Mouse (Mus musculus) MEL (cell line): ENCODE data around the gene Pon2. TPM values are rescaled to one million over a fixed set of nuclear protein-coding genes. Genes with fewer than 3 reads are reported as not detected.

Experiments
- DNase-seq: peaks from one replicate; pipeline ENCODE4 v3.0.0; 2011; ENCODE audit warnings: low read depth, low spot score
- H3K27ac ChIP-seq: 2 replicates; pipeline ENCODE4 v1.5.1; 2012; ENCODE audit warnings: low read depth, mild to moderate bottlenecking, control low read depth, low read length, moderate library complexity; ENCODE audit not compliant: control insufficient read depth
- H3K27me3 ChIP-seq, 2 experiments: fragments of 150-350 bp in 1 of 2; sonication (generic) in 1 of 2; 2 replicates each; pipeline ENCODE4 v1.6.1; 2012; ENCODE audit warnings: low read length in 2 of 2, mild to moderate bottlenecking in 2 of 2, improper control_type of control experiment in 1 of 2, moderate library complexity in 1 of 2; ENCODE audit not compliant: insufficient read depth in 2 of 2, control insufficient read depth in 1 of 2
- H3K36me3 ChIP-seq, 2 experiments: 2 replicates each; pipeline ENCODE4 v1.6.1; 2012 to 2014; ENCODE audit warnings: low read length in 2 of 2, improper control_type of control experiment in 1 of 2, inconsistent platforms in 1 of 2, mild to moderate bottlenecking in 1 of 2; ENCODE audit not compliant: insufficient read depth in 2 of 2, control insufficient read depth in 1 of 2
- H3K4me1 ChIP-seq, 2 experiments: fragments of 150-350 bp in 1 of 2; sonication (generic) in 1 of 2; 2 replicates each; pipeline ENCODE4 v1.6.1; 2012; ENCODE audit warnings: low read length in 2 of 2, improper control_type of control experiment in 1 of 2, mild to moderate bottlenecking in 1 of 2; ENCODE audit not compliant: insufficient read depth in 2 of 2, control insufficient read depth in 1 of 2
- H3K4me3 ChIP-seq, 2 experiments: fragments of 150-350 bp in 1 of 2; sonication (generic) in 1 of 2; 2 replicates each; pipeline ENCODE4 v1.5.1; 2012; ENCODE audit warnings: low read depth in 2 of 2, low read length in 2 of 2, mild to moderate bottlenecking in 2 of 2, moderate library complexity in 2 of 2, control low read depth in 1 of 2, improper control_type of control experiment in 1 of 2; ENCODE audit not compliant: control insufficient read depth in 1 of 2, insufficient read depth in 1 of 2
- H3K79me2 ChIP-seq: 2 replicates; pipeline ENCODE4 v1.6.1; 2012; ENCODE audit warnings: mild to moderate bottlenecking, low read length, moderate library complexity; ENCODE audit not compliant: control insufficient read depth, poor library complexity, insufficient read depth
- H3K9ac ChIP-seq: 2 replicates; pipeline ENCODE4 v1.6.1; 2012; ENCODE audit warnings: low read depth, mild to moderate bottlenecking, control low read depth, low read length, moderate library complexity; ENCODE audit not compliant: control insufficient read depth, poor library complexity, severe bottlenecking
- H3K9me3 ChIP-seq: fragments of 150-350 bp; sonication (generic); replicated peaks from 2 replicates; pipeline ENCODE4 v1.6.1; 2012; ENCODE audit warnings: mild to moderate bottlenecking, low read length, improper control_type of control experiment, moderate library complexity; ENCODE audit not compliant: insufficient read depth
- CTCF ChIP-seq, 3 experiments: IDR thresholded peaks in 2 of 3; conservative IDR thresholded peaks in 1 of 3; 2 replicates each; pipeline ENCODE4 v1.5.1; 2011 to 2012; ENCODE audit warnings: low read length in 3 of 3, low read depth in 2 of 3, mild to moderate bottlenecking in 2 of 3, improper control_type of control experiment in 1 of 3, inconsistent platforms in 1 of 3, mixed read lengths in 1 of 3, moderate library complexity in 1 of 3; ENCODE audit not compliant: control insufficient read depth in 1 of 3, insufficient read depth in 1 of 3, poor library complexity in 1 of 3, severe bottlenecking in 1 of 3
- E2F4 ChIP-seq: IDR thresholded peaks from 2 replicates; pipeline ENCODE4 v1.6.1; 2011; ENCODE audit warnings: low read depth, low read length, improper control_type of control experiment, borderline replicate concordance
- ELF1 ChIP-seq: IDR thresholded peaks from 2 replicates; pipeline ENCODE4 v1.6.1; 2014; ENCODE audit warnings: low read depth, mild to moderate bottlenecking, inconsistent platforms, low read length, improper control_type of control experiment, moderate library complexity
- EP300 ChIP-seq, 2 experiments: IDR thresholded peaks; 2 replicates each; pipeline ENCODE4 v1.6.1; 2011; ENCODE audit warnings: improper control_type of control experiment in 2 of 2, low read length in 2 of 2, low read depth in 1 of 2, mild to moderate bottlenecking in 1 of 2
- ETS1 ChIP-seq: IDR thresholded peaks from 2 replicates; pipeline ENCODE4 v1.6.1; 2012; ENCODE audit warnings: low read depth, mild to moderate bottlenecking, inconsistent platforms, low read length, improper control_type of control experiment, moderate library complexity
- GATA1 ChIP-seq: IDR thresholded peaks from 2 replicates; pipeline ENCODE4 v1.6.1; 2011; ENCODE audit warnings: low read depth, low read length, improper control_type of control experiment
- JUND ChIP-seq: IDR thresholded peaks from 2 replicates; pipeline ENCODE4 v1.6.1; 2011; ENCODE audit warnings: low read depth, mild to moderate bottlenecking, improper control_type of control experiment, low read length
- KAT2A ChIP-seq: conservative IDR thresholded peaks from 2 replicates; pipeline ENCODE4 v1.6.1; 2012; ENCODE audit warnings: low read depth, low read length, improper control_type of control experiment, inconsistent platforms
- MAX ChIP-seq: IDR thresholded peaks from 2 replicates; pipeline ENCODE4 v1.6.1; 2011; ENCODE audit warnings: low read length, improper control_type of control experiment
- MXI1 ChIP-seq: IDR thresholded peaks from 2 replicates; pipeline ENCODE4 v1.6.1; 2011; ENCODE audit warnings: mild to moderate bottlenecking, low read depth, low read length, improper control_type of control experiment
- NRF1 ChIP-seq: IDR thresholded peaks from 2 replicates; pipeline ENCODE4 v1.6.1; 2014; ENCODE audit warnings: low read depth, mild to moderate bottlenecking, inconsistent platforms, low read length, improper control_type of control experiment, moderate library complexity; ENCODE audit not compliant: poor library complexity, insufficient read depth, severe bottlenecking
- POLR2A ChIP-seq, 2 experiments: IDR thresholded peaks; 2 replicates each; pipeline ENCODE4 v1.6.1; 2011 to 2012; ENCODE audit warnings: low read length in 2 of 2, mild to moderate bottlenecking in 2 of 2, control low read depth in 1 of 2, improper control_type of control experiment in 1 of 2, low read depth in 1 of 2, moderate library complexity in 1 of 2; ENCODE audit not compliant: control insufficient read depth in 1 of 2, insufficient read depth in 1 of 2, poor library complexity in 1 of 2
- POLR2AphosphoS2 ChIP-seq: IDR thresholded peaks from 2 replicates; pipeline ENCODE4 v1.6.1; 2011; ENCODE audit warnings: low read length, improper control_type of control experiment
- POLR2AphosphoS5 ChIP-seq: IDR thresholded peaks from 2 replicates; pipeline ENCODE4 v1.6.1; 2012; ENCODE audit warnings: low read depth, borderline replicate concordance, mild to moderate bottlenecking, inconsistent platforms, low read length, moderate library complexity, mixed read lengths
- RAD21 ChIP-seq: IDR thresholded peaks from 2 replicates; pipeline ENCODE4 v1.6.1; 2011; ENCODE audit warnings: mild to moderate bottlenecking, low read depth, low read length, improper control_type of control experiment
- RCOR1 ChIP-seq: IDR thresholded peaks from 2 replicates; pipeline ENCODE4 v1.6.1; 2012; ENCODE audit warnings: low read depth, mild to moderate bottlenecking, inconsistent platforms, low read length, improper control_type of control experiment
- SMC3 ChIP-seq: IDR thresholded peaks from 2 replicates; pipeline ENCODE4 v1.6.1; 2011; ENCODE audit warnings: low read depth, low read length, improper control_type of control experiment
- TCF12 ChIP-seq: IDR thresholded peaks from 2 replicates; pipeline ENCODE4 v1.6.1; 2014; ENCODE audit warnings: low read depth, mild to moderate bottlenecking, inconsistent platforms, low read length, improper control_type of control experiment, moderate library complexity
- USF1 ChIP-seq: IDR thresholded peaks from 2 replicates; pipeline ENCODE4 v1.6.1; 2014; ENCODE audit warnings: low read depth, mild to moderate bottlenecking, inconsistent platforms, low read length, improper control_type of control experiment, moderate library complexity
- USF2 ChIP-seq, 2 experiments: IDR thresholded peaks; 2 replicates each; pipeline ENCODE4 v1.6.1; 2011 to 2012; ENCODE audit warnings: improper control_type of control experiment in 2 of 2, low read length in 2 of 2, borderline replicate concordance in 1 of 2, inconsistent platforms in 1 of 2, low read depth in 1 of 2, mild to moderate bottlenecking in 1 of 2; ENCODE audit not compliant: insufficient read depth in 1 of 2
- ZC3H11A ChIP-seq: IDR thresholded peaks from 2 replicates; pipeline ENCODE4 v1.6.1; 2012; ENCODE audit warnings: low read depth, mild to moderate bottlenecking, inconsistent platforms, low read length, improper control_type of control experiment
- ZKSCAN1 ChIP-seq: IDR thresholded peaks from 2 replicates; pipeline ENCODE4 v1.6.1; 2012; ENCODE audit warnings: low read depth, mild to moderate bottlenecking, inconsistent platforms, low read length, improper control_type of control experiment, moderate library complexity
- ZMIZ1 ChIP-seq: IDR thresholded peaks from 2 replicates; pipeline ENCODE4 v1.6.1; 2012; ENCODE audit warnings: low read depth, mild to moderate bottlenecking, inconsistent platforms, low read length, improper control_type of control experiment, moderate library complexity
- ZNF384 ChIP-seq: IDR thresholded peaks from 2 replicates; pipeline ENCODE4 v1.6.1; 2012; ENCODE audit warnings: low read depth, mild to moderate bottlenecking, inconsistent platforms, low read length, improper control_type of control experiment
- polyA plus RNA-seq, 2 experiments: library from polyadenylated mRNA; stranded (reverse) in 1 of 2; unstranded in 1 of 2; fragments of >175 nt in 1 of 2; fragments of >200 nt in 1 of 2; gene quantifications; 2 replicates each; pipeline versions ENCODE4 v1.2.1 to v1.2.4; 2012; ENCODE audit warnings: low replicate concordance in 2 of 2, low read depth in 1 of 2; ENCODE audit not compliant: insufficient read length in 2 of 2, insufficient read depth in 1 of 2, missing spikeins in 1 of 2
- total RNA-seq: library from RNA; depleted of rRNA; stranded (reverse); fragments of 300-350 nt; gene quantifications from 2 replicates; pipeline ENCODE4 v1.2.3, GENCODE M21; 2012

Gene Pon2
- total and polyA plus RNA-seq, 3 experiments = 14.4 to 21.2 TPM; not detected in 1

GRCm38 (mm10) chr6:5233812-5234211, 64.4 kb downstream of the Pon2 start:
- Histone ChIP-seq H3K9me3 (no peaks in the 10 kb centered on the region), H3K79me2 (no peaks in the 10 kb centered on the region)
- TF ChIP-seq POLR2AphosphoS5 (no peak), TCF12 (no peak), NRF1 (no peak), USF1 (no peak), GATA1 (no peak), MAX (no peak), USF2 (IDR thresholded peaks at IDR 0.05; ENCODE audit: borderline replicate concordance in 1 of 2, insufficient read depth in 1 of 2, low read depth in 1 of 2, low read length in 2 of 2) (no peak), RCOR1 (no peak), ELF1 (no peak), SMC3 (no peak), JUND (no peak), E2F4 (no peak), ZKSCAN1 (no peak), ZC3H11A (no peak), EP300 (IDR thresholded peaks at IDR 0.05; ENCODE audit: low read depth in 1 of 2, low read length in 2 of 2) (no peak), RAD21 (no peak), POLR2AphosphoS2 (no peak), CTCF (IDR thresholded peaks at IDR 0.05 in 2 of 3, conservative IDR thresholded peaks at IDR 0.05 in 1 of 3; ENCODE audit: control insufficient read depth in 1 of 3, insufficient read depth in 1 of 3, low read depth in 2 of 3, low read length in 3 of 3, poor library complexity in 1 of 3, severe bottlenecking in 1 of 3) (no peak), POLR2A (IDR thresholded peaks at IDR 0.05; ENCODE audit: control insufficient read depth in 1 of 2, insufficient read depth in 1 of 2, low read depth in 1 of 2, low read length in 2 of 2, poor library complexity in 1 of 2) (no peak)
- TF ChIP-seq, all 39 proteins: peak for 0
- no peaks in the 10 kb centered on the region for H3K4me1 ChIP-seq
- DNase-seq = no peak
- H3K36me3 ChIP-seq = no peaks in the 10 kb centered on the region
- H3K4me3 ChIP-seq = no peak overlapping the region
- H3K9ac ChIP-seq = no peak overlapping the region
- no peak overlapping the region for H3K27ac ChIP-seq
- no peaks in the 10 kb centered on the region for H3K27me3 ChIP-seq

GRCm38 (mm10) chr6:5232022-5232421, 66.2 kb downstream of the Pon2 start:
- no peak for DNase-seq
- no peak for TF ChIP-seq MXI1
- no peak for TF ChIP-seq SMC3
- TF ChIP-seq ZMIZ1 = no peak
- TF ChIP-seq ZNF384 = no peak
- no peak for TF ChIP-seq JUND
- no peak for TF ChIP-seq ETS1
- TF ChIP-seq KAT2A = no peak
- TF ChIP-seq E2F4 = no peak
- H3K27me3 ChIP-seq = no peaks in the 10 kb centered on the region
- H3K4me3 ChIP-seq = no peak overlapping the region
- no peaks in the 10 kb centered on the region for H3K9me3 ChIP-seq
- no peaks in the 10 kb centered on the region for H3K4me1 ChIP-seq
- no peak overlapping the region for H3K9ac ChIP-seq
- H3K27ac ChIP-seq = no peak overlapping the region
- no peaks in the 10 kb centered on the region for H3K79me2 ChIP-seq
- no peaks in the 10 kb centered on the region for H3K36me3 ChIP-seq
